Mouse (Mus musculus) brain, embryonic 14.5 days (tissue): ENCODE results near the gene Prpf6.

Source experiments
- CTCF ChIP-seq: fragments of 200-500 bp; IDR thresholded peaks from 2 replicates; pipeline ENCODE4 v1.5.1; 2012; ENCODE audit warnings: inconsistent platforms, mild to moderate bottlenecking, moderate library complexity, borderline replicate concordance; ENCODE audit not compliant: insufficient read depth, insufficient read length; ENCODE audit errors: extremely low read depth
- POLR2A ChIP-seq: fragments of 200-500 bp; IDR thresholded peaks from 2 replicates; pipeline ENCODE4 v1.6.1; 2012; ENCODE audit warnings: mild to moderate bottlenecking, inconsistent platforms, borderline replicate concordance; ENCODE audit not compliant: poor library complexity, insufficient read depth, insufficient read length, severe bottlenecking; ENCODE audit errors: extremely low read depth

DNA sequence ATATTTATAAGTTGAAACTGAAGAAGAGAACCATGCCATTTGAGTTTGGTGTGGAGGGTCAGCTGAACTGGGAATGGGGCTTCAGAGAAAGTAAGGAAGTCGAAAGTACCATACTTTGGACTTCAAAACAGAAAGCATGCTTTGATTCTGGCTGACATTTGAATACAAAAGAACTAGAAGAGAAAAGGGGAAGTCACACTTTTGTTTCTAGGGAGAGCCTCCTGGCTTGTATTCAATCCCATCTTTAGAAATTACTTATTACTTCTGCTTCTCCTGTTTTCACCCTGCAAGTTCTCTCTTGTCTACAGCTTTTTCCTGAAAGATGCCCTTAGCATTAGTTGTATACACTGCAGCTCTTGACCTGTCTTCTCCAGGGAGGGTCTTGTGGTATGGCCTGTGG is 43.4 kb upstream of the Prpf6 start:
- TF ChIP-seq CTCF (no peak), POLR2A (no peak)
